Mouse (Mus musculus) left cerebral cortex, adult 2 months (tissue): ENCODE measurements around the gene AC170998.1. TPM values are rescaled to one million over a fixed set of nuclear protein-coding genes. Genes with fewer than 3 reads are reported as not detected.
"Not testable (repeated sequence)": the region's sequence is repeated elsewhere in the genome, so short reads cannot be mapped to it uniquely, and the experiment has no call there.

ENCODE experiments used
- DNase-seq, 2 experiments: peaks; one replicate each; pipeline ENCODE4 v3.0.0; 2021 to 2022; ENCODE audit warnings: low spot score in 2 of 2, mixed read lengths in 1 of 2; ENCODE audit errors: extremely low spot score in 1 of 2
- H3K27ac ChIP-seq: fragments of 200-600 bp; 2 replicates; pipeline ENCODE4 v1.8.1; 2022
- H3K4me3 ChIP-seq: fragments of 200-600 bp; 2 replicates; pipeline ENCODE4 v1.8.1; 2022
- CTCF ChIP-seq: fragments of 200-600 bp; IDR thresholded peaks from 2 replicates; pipeline ENCODE4 v1.8.1; 2022; ENCODE audit warnings: antibody characterized with exemption, mild to moderate bottlenecking, moderate library complexity
- intact Hi-C: fragments of 180-260 bp; cut with DNase I; formaldehyde crosslinking; loops from one replicate; pipeline ENCODE4 v1.15.1; 2025
- total RNA-seq, 2 experiments: library from RNA; stranded (reverse); gene quantifications; 2 replicates each; pipeline ENCODE4 v1.2.3; 2021

The AC170998.1 gene
- total RNA-seq, 2 experiments from 2014 or later = 1.6 to 3.3 TPM

- DNase-seq = no peak
- TF ChIP-seq CTCF = no peak
- Histone ChIP-seq H3K27ac (no peak overlapping the region), H3K4me3 (no peak overlapping the region)
- intact Hi-C loops = no loop called here
Observed at GRCm38 (mm10) chr17:28766781-28767515, 41.1 kb downstream of the AC170998.1 start.

- no peak for DNase-seq
- Histone ChIP-seq H3K4me3 (peak within 1 kb of the TSS; percentile 26), H3K27ac (no peak within 1 kb of the TSS)
- intact Hi-C loops = no loop called here
- TF ChIP-seq CTCF = no peak
Observed at GRCm38 (mm10) chr17:28769121-28769874, 43.4 kb downstream of the AC170998.1 start, which contains the start of gene Mapk13. Gene Mapk13 (plus strand): TSS chr17:28769297.

- H3K27ac ChIP-seq = no peak overlapping the region
- no peak for TF ChIP-seq CTCF
- no peak for DNase-seq
- H3K4me3 ChIP-seq = peak overlapping the region; percentile 26
- intact Hi-C loops = no loop called here
Observed at GRCm38 (mm10) chr17:28769875-28770421, 44.1 kb downstream of the AC170998.1 start.

GRCm38 (mm10) chr17:28771289-28771688 is 45.4 kb downstream of the AC170998.1 start:
- no peak for TF ChIP-seq CTCF
- DNase-seq = no peak
- Histone ChIP-seq H3K4me3 (no peak overlapping the region), H3K27ac (no peak overlapping the region)
- intact Hi-C loops = no loop called here

GRCm38 (mm10) chr17:28774303-28774702 is 48.4 kb downstream of the AC170998.1 start:
- intact Hi-C loops, DNase-seq, H3K4me3 ChIP-seq, H3K27ac ChIP-seq: not testable (repeated sequence)

- DNase-seq = no peak
- no peak overlapping the region for H3K27ac ChIP-seq
- intact Hi-C loops = no loop called here
- no peak overlapping the region for H3K4me3 ChIP-seq
- TF ChIP-seq CTCF = no peak
Observed at GRCm38 (mm10) chr17:28775161-28775560, 49.3 kb downstream of the AC170998.1 start.

Other genes starting within 250 kb of the AC170998.1 start
- gene Fkbp5, start 208.6 kb upstream of the AC170998.1 start, total RNA-seq = 10 to 100 TPM; 51.5 to 54.4 TPM
- not detected for gene Armc12, start 195.3 kb upstream of the AC170998.1 start, total RNA-seq
- gene Clpsl2, start 176.7 kb upstream of the AC170998.1 start, total RNA-seq = not detected
- gene Clps, start 165.3 kb upstream of the AC170998.1 start, total RNA-seq = not detected
- 1 to 10 TPM; 3.3 to 4.7 TPM for gene Lhfpl5, start 150.4 kb upstream of the AC170998.1 start, total RNA-seq
- gene Srpk1, start 103.4 kb upstream of the AC170998.1 start, total RNA-seq = 100 to 1,000 TPM; 106 to 108 TPM
- gene Slc26a8, start 35.9 kb upstream of the AC170998.1 start, total RNA-seq = 1 to 10 TPM; 7.4 to 7.7 TPM
- gene Mapk14, start 34.8 kb upstream of the AC170998.1 start, total RNA-seq = 10 to 100 TPM; 86.2 to 88.2 TPM
- 1 to 10 TPM; 1.6 to 1.7 TPM for gene Mapk13, start 43.2 kb downstream of the AC170998.1 start, total RNA-seq
- gene Brpf3, start 75.0 kb downstream of the AC170998.1 start, total RNA-seq = 10 to 100 TPM; 49.1 to 49.5 TPM
- gene Pnpla1, start 132.3 kb downstream of the AC170998.1 start, total RNA-seq = under 1 TPM; 0.61 to 0.66 TPM
- 10 to 100 TPM in 1 of 2 experiments, 1 to 10 TPM in 1; 9.4 to 11.2 TPM for gene 4930539E08Rik, start 189.2 kb downstream of the AC170998.1 start, total RNA-seq
- gene Pxt1, start 217.8 kb downstream of the AC170998.1 start, total RNA-seq = not detected
- 10 to 100 TPM; 65.2 to 74.7 TPM for gene Kctd20, start 225.9 kb downstream of the AC170998.1 start, total RNA-seq